Mouse (Mus musculus): Measurements from ENCODE around the gene Lclat1.
"Not testable (repeated sequence)": the region's sequence is repeated elsewhere in the genome, so short reads cannot be mapped to it uniquely, and the experiment has no call there.

The Lclat1 gene

DNA sequence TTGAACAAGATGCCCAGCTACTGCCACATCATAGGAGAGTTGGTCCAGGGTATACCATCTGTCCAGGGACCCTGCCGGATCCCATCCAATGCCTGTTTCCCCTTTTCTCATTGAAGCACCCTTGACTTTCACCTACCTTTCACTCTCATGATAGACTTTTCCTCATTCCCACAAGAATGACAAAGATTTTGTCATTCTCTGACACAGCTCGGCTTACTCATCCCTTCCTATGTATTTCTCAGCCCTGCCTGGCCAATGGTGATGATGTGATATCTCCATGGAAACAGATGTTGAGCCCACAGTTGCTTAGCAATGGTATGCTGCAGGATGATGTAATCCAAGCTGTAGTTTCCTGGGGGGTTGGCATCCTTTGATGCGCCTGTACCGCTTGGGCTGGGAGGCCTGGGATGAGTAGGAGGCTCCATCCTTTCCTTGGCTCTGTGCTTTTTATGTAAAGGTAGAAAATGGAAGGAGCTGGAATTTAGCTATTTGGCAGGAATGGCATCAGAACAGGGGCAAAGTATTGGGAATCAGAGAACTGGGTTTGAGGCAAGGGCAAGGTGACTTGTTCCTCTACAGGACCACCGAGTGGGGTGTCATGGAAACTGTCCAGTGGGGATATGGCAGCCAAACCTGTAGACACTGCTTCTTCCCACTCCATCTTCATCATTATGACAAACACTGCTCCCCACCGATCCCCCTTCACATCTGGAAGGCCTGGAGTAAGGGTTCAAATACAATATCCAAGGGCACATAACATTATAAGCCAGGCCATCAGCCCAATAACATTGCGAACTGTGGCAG is 164.2 kb downstream of the Lclat1 start:
- no peak for DNase-seq (ENCODE audit: extremely low spot score, low read depth, low spot score)

DNA sequence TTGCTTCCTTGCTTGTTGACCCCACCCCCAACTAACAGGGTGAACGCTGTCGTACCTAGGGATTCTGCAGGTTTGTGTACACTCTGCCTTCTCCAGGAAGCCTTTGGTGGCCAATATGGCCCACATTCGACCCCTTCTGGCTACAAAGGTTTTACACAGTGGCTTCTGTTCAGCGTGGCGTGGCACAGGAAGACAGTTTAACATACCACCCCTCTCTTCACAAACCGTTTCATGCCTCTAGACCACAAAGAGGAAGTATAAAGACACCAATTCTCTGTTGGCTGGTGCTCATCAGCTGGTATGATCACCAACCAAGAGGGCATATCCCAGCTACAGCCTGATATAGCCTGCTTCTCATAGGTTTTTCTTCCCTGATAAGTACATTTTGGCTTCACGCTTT is 166.0 kb downstream of the Lclat1 start:
- DNase-seq (ENCODE audit: extremely low spot score, low read depth, low spot score), result no peak

DNA sequence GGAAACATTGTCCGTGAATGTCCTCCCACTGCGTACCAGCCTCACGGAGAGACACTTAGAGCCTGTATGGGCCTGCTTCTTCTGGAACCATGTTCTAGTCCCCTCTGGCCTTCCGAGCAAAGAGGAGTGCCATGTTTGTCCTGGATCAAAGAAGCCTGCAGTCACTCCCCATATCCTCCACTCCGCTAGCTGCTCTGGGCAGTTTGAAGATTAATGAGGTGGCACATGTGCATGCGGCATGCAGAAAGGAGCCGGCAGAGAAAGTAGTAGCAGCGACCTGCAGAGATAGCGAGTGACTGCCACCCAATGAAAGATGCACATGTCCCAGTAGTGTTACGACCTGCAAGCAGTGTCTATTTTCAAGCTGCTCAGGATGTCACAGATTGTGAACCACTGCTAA is 167.3 kb downstream of the Lclat1 start:
- DNase-seq (ENCODE audit: extremely low spot score, low read depth, low spot score), result no peak

GRCm38 (mm10) chr17:73277770-73278169 is 170.0 kb downstream of the Lclat1 start:
- DNase-seq (ENCODE audit: extremely low spot score, low read depth, low spot score), result no peak

- not testable (repeated sequence) for DNase-seq (ENCODE audit: extremely low spot score, low read depth, low spot score)
Observed at GRCm38 (mm10) chr17:73282702-73283101, 174.9 kb downstream of the Lclat1 start.

DNA sequence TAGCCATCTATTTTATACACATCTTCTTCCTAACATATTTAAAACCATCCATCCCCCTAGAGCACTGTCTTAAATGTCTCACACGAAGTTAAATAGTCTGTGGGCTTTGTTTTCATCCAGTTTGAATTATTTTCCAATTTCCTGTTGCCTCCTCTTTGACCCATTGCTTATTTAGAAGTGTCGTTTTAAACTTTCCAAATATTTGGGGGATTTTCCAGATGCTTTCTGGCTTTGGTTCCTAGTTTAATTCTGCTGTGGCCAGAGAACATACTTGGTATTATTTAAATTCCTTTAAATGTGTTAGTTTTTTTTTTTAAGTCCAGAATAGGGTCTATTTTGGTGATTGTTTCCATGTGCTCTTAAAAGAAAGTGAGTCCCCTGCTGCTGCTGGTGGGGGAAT is 176.5 kb downstream of the Lclat1 start:
- DNase-seq (ENCODE audit: extremely low spot score, low read depth, low spot score), result no peak
